Mouse (Mus musculus): ENCODE measurements around the gene Gm27027. TPM values are rescaled to one million over a fixed set of nuclear protein-coding genes. Genes with fewer than 3 reads are reported as not detected.

Gene Gm27027
- polyA plus RNA-seq, 1 experiment from 2014 or later, result not detected

GRCm38 (mm10) chr2:93988440-93988839 is 7.7 kb downstream of the Gm27027 start:
- H3K27me3 ChIP-seq (replicated peaks; ENCODE audit: control insufficient read depth, insufficient read depth, low read length), result no peaks in the 10 kb centered on the region
- no peak overlapping the region for H3K9ac ChIP-seq (ENCODE audit: low read depth, low read length)
- no peak for ATAC-seq (ENCODE audit: low read depth)
- no peak overlapping the region for H3K4me3 ChIP-seq (ENCODE audit: low read depth, low read length)
- no peaks in the 10 kb centered on the region for H3K9me3 ChIP-seq (ENCODE audit: control insufficient read depth, low read length)
- no peak overlapping the region for H3K4me2 ChIP-seq (ENCODE audit: low read depth, low read length)
- peaks cover 74% of the 10 kb centered on the region for H3K36me3 ChIP-seq (ENCODE audit: control insufficient read depth, insufficient read depth, low read length)
- no peak overlapping the region for H3K27ac ChIP-seq (replicated peaks; ENCODE audit: low read depth, low read length)
- no peak for DNase-seq (ENCODE audit: low spot score)
- no peaks in the 10 kb centered on the region for H3K4me1 ChIP-seq (ENCODE audit: control insufficient read depth, insufficient read depth, low read length)
- 92% methylated on average over 2 of the region's 2 CpGs for WGBS

GRCm38 (mm10) chr2:93982457-93983235 is 13.5 kb downstream of the Gm27027 start:
- H3K4me1 ChIP-seq (ENCODE audit: control insufficient read depth, insufficient read depth, low read length), result no peaks in the 10 kb centered on the region
- H3K4me2 ChIP-seq (ENCODE audit: low read depth, low read length), result no peak overlapping the region
- no peak overlapping the region for H3K27ac ChIP-seq (replicated peaks; ENCODE audit: low read depth, low read length)
- no peak for ATAC-seq (ENCODE audit: low read depth)
- no peak for DNase-seq (ENCODE audit: low spot score)
- peaks cover 71% of the 10 kb centered on the region for H3K36me3 ChIP-seq (ENCODE audit: control insufficient read depth, insufficient read depth, low read length)
- H3K9me3 ChIP-seq (ENCODE audit: control insufficient read depth, low read length), result no peaks in the 10 kb centered on the region
- H3K27me3 ChIP-seq (replicated peaks; ENCODE audit: control insufficient read depth, insufficient read depth, low read length), result no peaks in the 10 kb centered on the region
- no peak overlapping the region for H3K9ac ChIP-seq (ENCODE audit: low read depth, low read length)
- WGBS, result 77% methylated on average over 4 of the region's 4 CpGs
- no peak overlapping the region for H3K4me3 ChIP-seq (ENCODE audit: low read depth, low read length)

GRCm38 (mm10) chr2:93979249-93980120 is 16.7 kb downstream of the Gm27027 start:
- no peak overlapping the region for H3K4me3 ChIP-seq (ENCODE audit: low read depth, low read length)
- no peak overlapping the region for H3K27ac ChIP-seq (replicated peaks; ENCODE audit: low read depth, low read length)
- no peaks in the 10 kb centered on the region for H3K9me3 ChIP-seq (ENCODE audit: control insufficient read depth, low read length)
- peaks cover 56% of the 10 kb centered on the region for H3K36me3 ChIP-seq (ENCODE audit: control insufficient read depth, insufficient read depth, low read length)
- H3K4me2 ChIP-seq (ENCODE audit: low read depth, low read length), result no peak overlapping the region
- peaks cover 12% of the 10 kb centered on the region for H3K4me1 ChIP-seq (ENCODE audit: control insufficient read depth, insufficient read depth, low read length)
- H3K27me3 ChIP-seq (replicated peaks; ENCODE audit: control insufficient read depth, insufficient read depth, low read length), result no peaks in the 10 kb centered on the region
- ATAC-seq (ENCODE audit: low read depth) (no peak), DNase-seq (ENCODE audit: low spot score) (no peak)
- WGBS, result 81% methylated on average over 7 of the region's 7 CpGs
- no peak overlapping the region for H3K9ac ChIP-seq (ENCODE audit: low read depth, low read length)

GRCm38 (mm10) chr2:93976436-93977252 is 19.5 kb downstream of the Gm27027 start:
- Histone ChIP-seq H3K4me2 (ENCODE audit: low read depth, low read length) (peak overlapping the region; percentile 91), H3K9ac (ENCODE audit: low read depth, low read length) (peak overlapping the region; percentile 67), H3K9me3 (ENCODE audit: control insufficient read depth, low read length) (no peaks in the 10 kb centered on the region), H3K4me3 (ENCODE audit: low read depth, low read length) (peak overlapping the region; percentile 40), H3K27ac (replicated peaks; ENCODE audit: low read depth, low read length) (peak overlapping the region; percentile 48; the same call in 1 of the 2 replicates), H3K4me1 (ENCODE audit: control insufficient read depth, insufficient read depth, low read length) (peaks cover 12% of the 10 kb centered on the region), H3K27me3 (replicated peaks; ENCODE audit: control insufficient read depth, insufficient read depth, low read length) (no peaks in the 10 kb centered on the region), H3K36me3 (ENCODE audit: control insufficient read depth, insufficient read depth, low read length) (peaks cover 28% of the 10 kb centered on the region)
- ATAC-seq (ENCODE audit: low read depth) (peak; percentile 89), DNase-seq (ENCODE audit: low spot score) (peak; percentile 76)
- 1% methylated on average over 24 of the region's 37 CpGs for WGBS

- Histone ChIP-seq H3K4me2 (ENCODE audit: low read depth, low read length) (peak overlapping the region; percentile 91), H3K9me3 (ENCODE audit: control insufficient read depth, low read length) (no peaks in the 10 kb centered on the region), H3K4me1 (ENCODE audit: control insufficient read depth, insufficient read depth, low read length) (peaks cover 12% of the 10 kb centered on the region), H3K4me3 (ENCODE audit: low read depth, low read length) (peak overlapping the region; percentile 40), H3K27ac (replicated peaks; ENCODE audit: low read depth, low read length) (0 out of 2 replicates have a peak overlapping the region, but pooled peaks have one; percentile 48), H3K27me3 (replicated peaks; ENCODE audit: control insufficient read depth, insufficient read depth, low read length) (no peaks in the 10 kb centered on the region), H3K36me3 (ENCODE audit: control insufficient read depth, insufficient read depth, low read length) (peaks cover 19% of the 10 kb centered on the region), H3K9ac (ENCODE audit: low read depth, low read length) (peak overlapping the region; percentile 67)
- ATAC-seq (ENCODE audit: low read depth) (no peak; the same call in none of the 2 replicates), DNase-seq (ENCODE audit: low spot score) (no peak)
- WGBS, result 21% methylated on average over 21 of the region's 21 CpGs
Observed at GRCm38 (mm10) chr2:93975526-93976435, 20.4 kb downstream of the Gm27027 start.

- no peak overlapping the region for H3K9ac ChIP-seq (ENCODE audit: low read depth, low read length)
- H3K27ac ChIP-seq (replicated peaks; ENCODE audit: low read depth, low read length), result no peak overlapping the region
- H3K27me3 ChIP-seq (replicated peaks; ENCODE audit: control insufficient read depth, insufficient read depth, low read length), result no peaks in the 10 kb centered on the region
- DNase-seq (ENCODE audit: low spot score) (peak; percentile 6), ATAC-seq (ENCODE audit: low read depth) (no peak)
- peaks cover 12% of the 10 kb centered on the region for H3K4me1 ChIP-seq (ENCODE audit: control insufficient read depth, insufficient read depth, low read length)
- H3K4me3 ChIP-seq (ENCODE audit: low read depth, low read length), result no peak overlapping the region
- H3K36me3 ChIP-seq (ENCODE audit: control insufficient read depth, insufficient read depth, low read length), result peaks cover 13% of the 10 kb centered on the region
- H3K9me3 ChIP-seq (ENCODE audit: control insufficient read depth, low read length), result no peaks in the 10 kb centered on the region
- no peak overlapping the region for H3K4me2 ChIP-seq (ENCODE audit: low read depth, low read length)
- 45% methylated on average over 7 of the region's 7 CpGs for WGBS
Observed at GRCm38 (mm10) chr2:93975041-93975440, 21.1 kb downstream of the Gm27027 start.

GRCm38 (mm10) chr2:93971647-93972046 is 24.5 kb downstream of the Gm27027 start:
- ATAC-seq (ENCODE audit: low read depth) (no peak), DNase-seq (ENCODE audit: low spot score) (no peak)
- Histone ChIP-seq H3K4me2 (ENCODE audit: low read depth, low read length) (no peak overlapping the region), H3K9ac (ENCODE audit: low read depth, low read length) (no peak overlapping the region), H3K4me3 (ENCODE audit: low read depth, low read length) (no peak overlapping the region), H3K36me3 (ENCODE audit: control insufficient read depth, insufficient read depth, low read length) (no peaks in the 10 kb centered on the region), H3K27ac (replicated peaks; ENCODE audit: low read depth, low read length) (no peak overlapping the region), H3K4me1 (ENCODE audit: control insufficient read depth, insufficient read depth, low read length) (peaks cover 6% of the 10 kb centered on the region), H3K27me3 (replicated peaks; ENCODE audit: control insufficient read depth, insufficient read depth, low read length) (no peaks in the 10 kb centered on the region), H3K9me3 (ENCODE audit: control insufficient read depth, low read length) (no peaks in the 10 kb centered on the region)
- 70% methylated on average over 3 of the region's 3 CpGs for whole genome bisulfite sequencing

All from embryonic facial prominence, embryonic 14.5 days (tissue).